Mouse (Mus musculus) urinary bladder, adult 2 months (tissue): ENCODE measurements around the gene 1700016K19Rik. TPM values are rescaled to one million over a fixed set of nuclear protein-coding genes. Genes with fewer than 3 reads are reported as not detected.
"Not testable (repeated sequence)": the region's sequence is repeated elsewhere in the genome, so short reads cannot be mapped to it uniquely, and the experiment has no call there.

Source experiments
- DNase-seq: peaks from one replicate; pipeline ENCODE4 v3.0.0; 2022; ENCODE audit warnings: low spot score
- polyA plus RNA-seq: library from polyadenylated mRNA; depleted of rRNA; stranded (reverse); fragments of >200 nt; gene quantifications from 2 replicates; pipeline ENCODE4 v1.2.3, GENCODE M21; 2012

Gene 1700016K19Rik
- polyA plus RNA-seq, 1 experiment, result 0.81 TPM

DNA sequence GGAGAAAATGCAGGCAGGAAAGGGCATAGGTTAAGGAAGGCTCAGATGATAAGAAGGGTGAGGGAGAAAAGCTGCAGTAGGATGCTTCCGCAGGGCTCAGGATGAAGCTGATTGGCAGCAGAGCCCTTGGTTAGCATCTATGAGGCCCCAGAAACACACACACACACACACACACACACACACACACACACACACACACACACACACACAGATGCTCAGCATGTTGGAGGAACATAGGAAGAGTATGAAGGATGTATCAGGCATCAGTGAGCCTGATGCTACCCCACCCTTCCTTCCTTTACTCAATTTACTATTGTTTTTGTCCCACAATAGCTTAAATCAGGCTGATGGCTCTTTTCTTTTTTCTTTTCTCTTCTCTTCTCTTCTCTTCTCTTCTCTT lies 15.1 kb upstream of the 1700016K19Rik start:
- DNase-seq, result no peak

DNA sequence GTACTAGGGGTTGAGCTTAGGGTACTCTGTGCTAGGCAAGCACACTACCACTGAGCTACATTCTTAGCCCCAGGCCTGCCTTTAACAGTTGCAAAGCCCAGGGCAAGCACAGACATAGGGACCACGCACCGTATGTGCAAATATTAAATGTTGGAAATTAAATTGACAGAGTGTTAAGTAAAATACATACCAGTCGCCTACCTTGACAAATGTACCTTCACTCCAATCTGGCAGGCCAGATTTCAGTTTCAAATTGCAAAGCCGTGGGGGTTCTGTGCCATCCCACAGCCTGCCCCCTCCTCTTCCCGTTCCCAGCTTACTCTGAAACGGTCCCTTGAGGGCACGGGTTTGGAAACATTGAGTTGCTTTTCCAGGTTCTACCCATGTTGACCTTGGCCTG lies 13.8 kb upstream of the 1700016K19Rik start:
- DNase-seq, result no peak

DNA sequence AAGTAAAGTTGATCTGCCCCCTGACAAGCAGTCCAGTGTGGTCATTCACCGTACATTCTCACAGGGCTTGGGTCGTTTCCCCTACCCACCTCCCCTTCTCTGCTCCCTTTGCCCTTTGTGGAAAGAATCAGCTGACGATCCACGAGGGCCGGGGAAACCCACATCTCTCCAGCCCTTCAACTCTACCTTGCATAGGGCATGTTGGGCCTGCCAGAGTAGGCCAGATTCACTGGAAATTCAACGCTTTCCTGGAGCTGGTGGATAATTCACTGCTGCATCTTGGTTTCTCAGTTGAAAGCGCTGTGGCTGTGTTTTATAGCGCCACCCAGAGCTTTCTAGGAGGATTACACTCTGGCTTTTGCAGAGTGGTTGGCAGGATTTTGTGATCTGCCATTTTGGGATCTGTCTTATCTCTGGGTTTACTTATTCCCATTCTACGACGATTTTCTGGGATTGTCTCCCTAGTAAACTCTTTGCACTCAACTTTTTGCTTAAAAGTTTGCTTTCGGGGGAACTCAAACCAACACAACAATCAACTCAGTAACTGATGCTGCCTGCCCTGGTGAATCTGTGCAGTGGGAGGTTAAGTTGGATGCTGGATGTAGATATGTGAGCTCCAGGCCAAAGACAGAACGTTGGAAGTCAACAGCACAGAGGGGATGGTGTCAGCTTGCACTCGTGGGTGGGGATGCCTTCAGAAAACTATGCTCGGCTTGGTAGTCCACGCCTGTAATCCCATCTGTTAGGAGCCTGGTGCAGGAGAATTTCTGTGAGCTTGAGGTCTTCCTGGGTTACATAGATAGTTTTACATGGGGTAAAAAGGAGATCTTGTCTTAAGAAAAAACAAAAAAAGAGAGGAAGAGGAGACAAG lies 8.5 kb upstream of the 1700016K19Rik start:
- DNase-seq, result no peak

DNA sequence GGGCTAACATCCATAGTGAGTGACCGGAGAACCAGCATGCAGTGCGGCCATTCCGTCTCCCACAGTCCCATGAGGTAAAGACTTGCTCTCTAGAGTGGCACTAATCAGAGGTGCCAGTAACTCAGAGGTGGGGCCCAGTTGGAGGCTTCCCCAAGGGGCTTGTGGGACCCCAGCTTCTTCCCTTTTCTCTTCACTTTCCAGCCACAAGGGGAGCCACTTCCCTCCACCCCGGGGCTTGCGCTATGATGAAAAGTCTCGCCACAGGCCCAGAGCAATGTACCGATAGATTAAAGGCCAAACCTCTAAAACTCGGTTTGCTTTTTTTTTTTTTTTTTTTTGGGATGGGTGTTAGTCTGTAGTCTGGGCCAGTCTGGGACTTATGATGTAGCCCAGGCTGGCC lies 7.8 kb upstream of the 1700016K19Rik start:
- no peak for DNase-seq

DNA sequence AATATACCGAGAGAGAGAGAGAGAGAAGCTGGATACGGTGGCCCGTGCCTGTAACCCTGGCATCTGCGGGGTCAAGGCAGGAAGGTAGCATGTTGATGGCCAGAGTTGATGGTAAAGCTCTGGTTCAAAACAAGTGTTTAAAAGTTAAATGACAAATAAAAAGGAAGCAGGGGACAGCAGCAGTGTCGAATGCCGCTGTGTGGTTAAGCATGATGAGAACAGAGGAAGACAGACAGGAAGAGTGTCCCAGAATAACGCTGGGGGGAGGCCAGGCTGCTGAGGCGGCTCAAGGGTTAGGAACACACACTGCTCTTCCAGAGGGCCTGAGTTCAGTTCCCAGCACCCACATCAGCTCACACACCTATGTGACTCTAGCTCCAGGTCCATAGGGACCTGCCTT lies 7.2 kb upstream of the 1700016K19Rik start:
- DNase-seq, result no peak

DNA sequence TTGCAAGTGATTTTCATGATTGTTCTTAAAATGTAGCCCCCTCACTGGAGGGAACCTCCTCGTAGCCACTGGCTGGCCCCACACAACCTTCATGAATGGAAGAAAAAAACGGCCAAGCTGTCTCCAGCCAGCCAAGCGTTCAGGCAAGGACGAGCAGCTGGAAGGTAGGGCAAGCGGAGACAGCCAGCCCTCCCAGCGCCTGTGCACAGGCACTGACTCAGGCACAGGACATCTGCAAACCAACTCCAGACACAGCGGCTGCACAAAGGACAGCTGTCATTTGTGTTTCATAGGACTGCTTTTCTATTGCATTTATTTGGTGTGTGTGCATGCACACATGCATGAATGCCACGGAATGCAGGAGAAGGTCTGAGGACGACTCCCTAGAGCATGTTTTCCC lies 5.4 kb upstream of the 1700016K19Rik start:
- DNase-seq, result no peak

DNA sequence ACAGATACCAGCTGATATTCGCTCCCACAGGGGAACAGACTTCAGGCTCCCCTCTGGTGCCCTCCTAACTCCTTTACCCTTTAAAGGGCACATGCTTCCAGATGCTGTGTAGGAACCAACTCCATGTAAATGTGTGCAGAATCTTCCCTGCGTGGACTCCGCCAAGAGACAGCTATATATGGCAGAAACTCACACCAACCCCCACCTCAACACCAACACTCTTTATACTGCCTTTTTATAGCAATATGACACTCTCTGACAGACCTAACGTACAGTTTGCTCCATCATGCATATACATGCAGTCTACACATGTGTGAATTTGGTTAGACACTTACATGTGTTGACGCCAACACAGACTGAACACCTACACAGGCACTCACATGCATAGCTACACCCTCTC lies 989 bp downstream of the 1700016K19Rik start:
- DNase-seq, result no peak

DNA sequence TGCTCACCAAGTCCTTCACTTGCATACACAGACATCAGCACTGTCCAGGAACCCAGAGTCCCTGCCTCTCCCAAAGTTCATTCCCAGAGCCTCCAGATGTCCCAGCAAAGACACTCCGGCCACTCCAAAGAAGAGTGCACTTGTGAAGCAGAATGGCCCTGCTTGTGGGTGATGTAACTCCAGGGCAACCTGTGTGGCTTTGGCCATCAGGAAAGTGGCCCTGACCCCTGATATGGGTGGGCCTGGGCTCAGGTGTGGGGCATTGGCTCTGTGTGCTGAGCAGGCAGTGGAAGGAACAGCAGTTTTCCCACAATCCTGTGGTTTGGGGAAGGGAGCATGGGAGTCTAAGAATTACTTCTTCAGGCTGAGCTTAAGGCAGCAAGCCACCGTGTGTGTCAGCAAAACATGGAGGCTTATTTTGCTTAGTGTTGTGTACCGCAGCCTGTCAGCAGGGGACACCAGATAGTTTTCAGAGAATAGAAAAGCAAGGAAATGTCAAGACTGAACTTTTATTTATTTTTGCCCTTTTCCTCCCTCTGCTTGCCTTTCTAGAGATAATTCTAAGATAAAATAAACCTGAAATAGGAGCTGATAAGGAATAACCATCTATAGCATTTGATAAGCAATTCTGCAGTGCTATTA lies 1.6 kb downstream of the 1700016K19Rik start:
- no peak for DNase-seq

DNA sequence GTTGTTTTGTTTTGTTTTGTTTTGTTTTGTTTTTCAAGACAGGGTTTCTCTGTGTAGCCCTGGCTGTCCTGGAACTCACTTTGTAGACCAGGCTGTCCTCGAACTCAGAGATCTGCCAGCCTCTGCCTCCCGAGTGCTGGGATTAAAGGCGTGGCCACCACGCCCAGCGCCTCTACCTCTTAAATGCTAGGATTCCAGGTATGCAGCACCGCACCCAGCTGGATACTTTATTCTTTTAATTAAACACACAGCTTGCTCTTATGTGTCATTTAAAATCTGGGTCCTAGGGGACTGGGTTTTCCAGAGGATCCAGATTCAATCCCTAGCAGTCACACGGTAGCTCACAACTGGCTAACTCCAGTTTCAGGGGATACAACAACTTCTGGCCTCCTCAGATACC lies 4.6 kb downstream of the 1700016K19Rik start:
- not testable (repeated sequence) for DNase-seq

DNA sequence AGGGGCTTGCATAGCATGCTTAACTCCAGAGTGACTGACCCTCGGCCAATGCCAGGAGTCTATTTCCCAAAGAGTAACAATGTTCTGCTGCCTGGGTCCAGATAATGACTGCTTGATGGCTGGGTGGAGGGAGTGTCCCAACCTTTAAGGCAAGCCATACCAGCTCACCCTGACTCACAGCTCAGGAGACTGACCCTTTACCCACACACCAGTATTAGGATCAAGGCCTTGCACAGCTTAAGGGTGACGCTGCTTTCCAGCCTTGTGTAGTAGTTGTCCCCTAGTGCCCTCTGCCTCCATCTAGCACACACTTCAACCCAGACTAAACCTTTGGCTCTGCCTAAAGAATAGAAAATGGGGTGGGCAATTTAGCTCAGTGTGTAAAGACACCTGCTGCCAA lies 8.4 kb downstream of the 1700016K19Rik start:
- DNase-seq, result no peak

DNA sequence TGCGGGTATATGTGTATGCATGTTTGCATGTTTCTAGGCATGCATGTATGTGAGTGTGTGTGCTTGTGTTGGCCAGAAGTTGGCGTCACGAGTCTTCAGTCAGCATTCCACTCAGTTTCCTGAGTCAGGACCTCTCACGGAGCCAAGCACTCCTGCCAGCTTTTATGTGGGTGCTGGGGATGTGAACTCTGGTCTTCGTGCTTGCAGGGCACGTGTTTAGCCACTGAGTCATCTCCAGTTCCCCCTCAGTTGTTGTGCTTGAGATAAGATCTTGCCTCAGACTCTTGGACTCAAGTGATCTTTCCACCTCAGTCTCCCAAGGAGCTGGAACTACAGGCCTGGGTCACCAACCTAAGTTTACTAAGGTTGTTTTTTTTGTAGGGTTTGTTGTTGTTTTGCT lies 9.4 kb downstream of the 1700016K19Rik start:
- DNase-seq, result no peak

DNA sequence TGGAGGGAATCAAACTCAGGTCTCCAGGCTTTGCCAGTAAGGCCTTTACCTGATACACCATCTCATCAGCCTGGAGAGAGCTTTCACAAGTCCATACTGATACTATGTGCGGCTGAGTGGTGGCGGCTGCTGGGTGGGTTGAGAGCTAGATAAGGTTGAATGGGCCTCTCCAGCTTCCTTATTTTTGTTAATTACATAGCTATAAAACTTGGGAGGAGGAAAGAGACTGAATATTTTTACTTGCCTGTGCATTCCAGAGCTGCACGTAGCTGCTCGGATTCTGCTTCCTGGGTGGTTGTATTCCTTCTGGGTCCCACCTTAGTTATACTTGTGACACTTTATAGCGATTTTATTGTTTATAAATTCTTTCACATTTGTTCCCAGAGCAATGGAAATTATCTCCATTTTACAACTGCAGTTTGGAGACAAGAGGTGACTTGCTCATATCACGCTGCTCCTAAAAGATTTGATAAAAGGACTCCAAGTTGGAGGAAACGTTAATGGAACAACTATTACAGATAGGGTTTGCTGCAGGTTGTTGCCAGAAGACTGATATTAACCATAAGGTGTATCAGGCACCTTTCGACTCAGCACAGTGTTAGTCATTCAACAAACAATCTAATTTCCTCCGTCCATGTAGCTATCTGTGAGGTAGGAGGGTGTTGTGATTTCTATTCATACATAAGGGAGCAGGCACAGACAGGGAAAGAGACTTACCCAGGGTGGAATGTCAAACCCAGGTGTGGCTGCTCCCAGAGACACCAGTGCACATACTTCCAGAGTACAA lies 11.3 kb downstream of the 1700016K19Rik start:
- no peak for DNase-seq

DNA sequence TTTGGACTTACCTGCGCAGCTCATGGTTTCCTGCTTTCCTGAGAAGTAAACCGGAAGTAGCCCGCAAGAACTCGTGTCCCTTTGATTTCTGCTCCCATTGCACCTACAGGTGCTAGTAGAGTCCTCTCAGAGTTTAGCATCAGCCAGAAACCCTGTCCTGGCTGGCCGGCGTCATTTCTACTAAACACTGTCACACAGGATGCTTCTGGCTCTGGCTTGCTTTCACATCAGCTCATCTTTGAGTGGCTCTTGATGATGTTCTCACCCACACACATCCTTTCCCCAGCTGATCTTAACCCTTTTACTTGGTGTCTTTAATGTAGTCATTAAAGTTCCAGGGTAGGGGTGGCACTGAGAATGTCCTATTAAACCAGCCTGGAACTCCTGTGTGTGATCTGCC lies 15.5 kb downstream of the 1700016K19Rik start:
- no peak for DNase-seq

DNA sequence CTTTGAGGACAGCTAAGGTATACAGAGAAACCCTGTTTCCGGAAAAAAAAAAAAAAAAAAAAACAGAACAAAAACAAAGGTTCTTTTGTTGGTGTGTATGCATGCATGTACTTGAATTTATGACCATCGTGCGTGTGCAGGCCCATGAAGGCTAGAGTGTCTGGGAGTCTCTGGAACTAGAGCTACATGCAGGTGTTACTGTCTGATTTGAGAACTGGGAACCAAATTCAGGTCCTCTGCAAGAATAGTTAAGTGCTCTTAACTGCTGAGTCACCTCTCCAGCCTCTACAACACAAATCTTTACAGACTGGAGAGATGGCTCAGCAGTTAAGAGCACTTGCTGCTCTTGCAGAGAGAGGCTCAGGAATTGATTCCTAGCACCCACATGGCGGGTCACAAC lies 16.1 kb downstream of the 1700016K19Rik start:
- DNase-seq, result no peak

DNA sequence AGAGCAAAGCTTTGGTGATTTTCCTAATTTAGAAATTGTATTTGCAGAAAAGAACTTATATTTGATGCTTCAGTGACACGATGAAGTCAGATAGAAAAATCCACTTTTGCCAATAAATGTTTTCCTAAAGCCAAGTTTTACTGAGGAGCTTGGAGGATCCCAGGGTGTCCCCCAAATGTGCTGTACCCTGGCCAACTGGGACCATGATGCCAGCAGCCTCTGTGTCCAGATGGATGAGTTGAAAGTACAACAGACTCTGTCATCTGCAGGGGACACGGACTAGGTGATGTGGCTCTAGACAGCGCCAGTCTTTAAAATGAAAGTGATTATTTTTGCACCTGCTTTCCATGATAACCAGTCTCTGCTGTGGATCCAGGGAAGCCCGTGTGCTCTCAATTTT lies 20.2 kb downstream of the 1700016K19Rik start:
- no peak for DNase-seq

DNA sequence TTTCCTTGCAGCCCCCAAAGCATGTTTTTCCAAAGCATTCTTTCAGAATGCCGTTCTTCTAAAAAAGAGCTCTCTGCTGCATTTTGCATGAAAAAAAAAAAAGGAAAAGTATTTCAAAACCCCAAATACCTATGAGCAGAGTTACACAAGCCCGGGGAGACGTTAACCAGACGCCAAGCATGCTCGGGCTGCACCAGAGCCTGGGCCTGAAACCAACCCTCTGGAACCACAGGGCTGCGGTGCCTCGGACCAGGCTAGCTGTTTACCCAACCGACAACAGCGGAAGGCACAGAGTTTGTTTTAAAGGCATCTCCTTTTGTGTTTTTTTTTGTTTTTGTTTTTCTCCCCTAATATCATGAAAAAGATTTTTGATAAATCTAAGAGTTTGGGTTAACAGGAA lies 21.2 kb downstream of the 1700016K19Rik start:
- no peak for DNase-seq

DNA sequence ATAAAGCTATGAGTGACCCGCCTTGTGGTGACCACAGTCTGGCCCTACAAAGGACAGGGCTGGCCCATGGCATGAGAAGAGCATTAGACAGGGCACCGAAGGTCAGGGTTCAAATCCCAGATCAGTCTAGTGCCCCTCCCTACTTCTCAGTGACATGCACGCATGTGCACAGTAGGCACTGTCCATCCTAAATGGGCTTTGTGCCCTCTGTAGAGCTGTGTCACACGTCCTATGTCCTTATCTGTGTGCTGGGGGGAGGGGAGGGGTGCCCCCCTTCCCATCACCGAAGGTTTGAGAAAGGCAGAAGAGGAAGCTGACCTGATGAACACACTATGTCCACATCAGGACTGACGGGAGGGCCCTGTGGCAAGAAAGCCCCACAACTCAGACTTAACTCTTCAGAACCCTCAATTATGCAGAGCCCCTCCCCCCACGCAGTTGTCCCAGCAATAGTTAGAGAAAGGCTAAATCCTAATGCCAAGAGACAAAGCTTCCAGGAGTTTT lies 25.4 kb downstream of the 1700016K19Rik start:
- no peak for DNase-seq

DNA sequence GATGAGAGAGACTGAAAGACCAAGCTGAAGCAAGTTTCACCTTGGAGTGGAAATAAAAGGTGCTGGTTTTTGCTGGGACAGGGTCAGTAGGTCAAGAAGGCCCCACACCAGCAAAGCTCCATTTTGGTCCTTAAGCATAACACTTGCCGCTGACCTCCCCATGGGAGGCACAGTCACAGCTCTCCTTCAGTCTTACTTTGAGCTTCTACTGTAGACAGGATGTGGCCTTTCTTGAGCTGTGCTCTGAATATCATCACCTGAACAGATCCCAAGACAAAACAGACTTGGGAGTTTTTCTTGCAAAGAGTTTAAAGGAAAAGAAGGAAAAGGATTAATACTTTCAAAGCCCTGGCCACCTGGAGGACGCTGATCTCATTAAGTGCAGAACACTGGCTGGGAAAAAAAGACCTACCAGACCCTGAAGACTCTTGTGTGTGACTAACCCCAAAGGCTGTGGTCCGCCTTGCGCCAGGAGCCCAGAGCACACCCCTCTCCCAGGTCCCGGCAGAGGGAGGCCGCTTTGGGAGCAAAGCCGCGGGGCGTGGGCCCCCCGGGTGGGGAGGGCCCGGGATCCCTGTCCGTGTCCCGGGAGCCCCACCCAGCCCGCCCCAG lies 26.9 kb downstream of the 1700016K19Rik start:
- DNase-seq, result no peak

DNA sequence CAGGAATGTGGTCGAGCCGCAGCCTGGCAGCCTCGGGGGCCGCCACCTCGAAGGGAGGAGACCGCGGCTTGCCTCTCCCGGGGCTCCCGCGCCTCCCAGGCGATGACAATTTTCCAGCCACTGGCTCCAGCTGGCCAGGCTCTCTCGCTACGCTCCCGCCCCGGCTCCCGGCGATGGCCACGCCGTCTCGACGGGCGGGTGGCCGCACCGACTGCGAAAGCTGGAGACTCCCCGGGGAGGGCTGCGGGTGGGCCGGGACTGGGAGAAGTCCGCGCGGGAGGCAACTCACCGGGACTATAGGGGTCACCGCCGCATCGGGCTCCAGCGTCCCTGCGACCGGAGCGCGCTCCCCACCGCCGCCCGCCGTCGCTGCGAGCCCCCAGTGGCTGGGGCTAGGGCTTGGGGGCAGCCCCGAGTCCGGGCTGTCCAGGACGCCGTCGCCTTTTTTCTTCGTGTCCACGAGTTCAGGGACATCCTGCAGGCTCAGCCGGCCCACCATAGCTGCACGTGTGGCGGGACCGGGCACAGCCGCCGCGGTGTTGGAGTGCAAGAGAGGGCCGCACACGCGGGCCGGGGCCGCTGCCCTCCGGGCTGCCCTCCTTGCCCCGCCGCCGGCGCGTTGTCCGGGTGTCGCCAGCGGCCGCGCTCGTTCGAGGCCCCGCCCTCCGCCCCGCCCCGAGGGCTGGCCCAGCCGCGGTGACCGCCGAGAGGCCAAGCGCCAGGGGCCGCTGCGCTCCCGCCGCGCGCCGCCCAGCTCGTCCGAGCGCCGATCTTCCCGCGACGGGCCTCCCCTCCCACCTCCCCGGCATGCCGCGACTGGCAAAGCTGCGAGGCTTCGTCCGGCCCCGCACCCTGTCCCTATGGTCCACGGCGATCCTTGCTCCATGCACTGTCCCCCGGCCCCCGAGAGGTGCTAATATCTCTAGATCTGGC lies 27.7 kb downstream of the 1700016K19Rik start, which contains the start of gene Rflnb:
Gene Rflnb, minus strand, starts transcription at position 644 of the 933 bp plus-strand sequence.
- DNase-seq, result peak; percentile 87

DNA sequence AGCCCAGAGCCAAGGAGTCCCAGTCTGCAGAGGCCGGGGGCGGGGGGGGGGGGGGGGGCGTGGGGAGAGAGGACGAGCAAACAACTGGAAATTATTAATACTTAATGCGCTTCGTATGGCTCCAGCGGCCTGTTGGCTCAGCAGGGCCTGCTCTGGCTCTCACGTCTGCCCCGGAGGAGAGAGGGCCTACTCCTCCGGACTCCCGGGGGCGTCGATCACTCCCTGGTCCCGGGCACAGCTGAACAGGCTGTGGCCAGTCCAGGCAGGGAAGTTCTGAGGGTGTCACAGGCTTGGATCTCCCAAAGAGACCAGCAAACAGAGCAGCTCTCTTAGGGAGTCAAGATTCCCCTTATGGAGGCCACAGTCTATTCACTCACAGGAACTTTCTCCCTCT lies 28.4 kb downstream of the 1700016K19Rik start:
- DNase-seq, result peak; percentile 36

DNA sequence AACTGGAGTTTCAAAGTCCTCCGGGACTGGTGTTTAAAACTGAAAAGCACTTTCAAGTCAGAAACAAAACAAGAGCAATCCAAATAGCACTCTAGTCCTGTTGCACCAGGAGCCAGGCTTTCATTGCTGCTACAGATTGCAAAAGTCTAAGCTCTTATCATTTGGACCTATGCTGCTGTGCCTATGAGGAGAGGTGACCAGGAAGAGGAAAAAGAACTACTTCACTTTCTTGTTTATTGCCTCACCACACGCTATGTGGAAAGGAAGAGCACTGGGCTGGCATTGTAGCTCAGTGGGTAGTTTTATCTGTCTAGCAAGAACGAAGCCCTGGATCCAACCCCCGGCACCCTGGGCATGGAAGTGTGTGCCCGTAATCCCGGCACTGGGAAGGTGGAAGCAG lies 33.6 kb downstream of the 1700016K19Rik start:
- DNase-seq, result no peak
